Mouse (Mus musculus): Measurements from ENCODE around the gene Tnni3k.

GRCm38 (mm10) chr3:154861921-154862320 is 193.3 kb downstream of the Tnni3k start:
- no peak for TF ChIP-seq CTCF (IDR thresholded peaks at IDR 0.05; ENCODE audit: extremely low read depth, insufficient read depth, insufficient read length, insufficient replicate concordance)
- TF ChIP-seq POLR2A (IDR thresholded peaks at IDR 0.05; ENCODE audit: low read depth, low read length): no peak

Measured in spleen, adult 2 months (tissue).